Mouse (Mus musculus): ENCODE data around the gene Mink1. TPM values are rescaled to one million over a fixed set of nuclear protein-coding genes. Genes with fewer than 3 reads are reported as not detected.

The Mink1 gene
- polyA plus RNA-seq, 1 experiment from 2014 or later: 4.9 TPM

DNA sequence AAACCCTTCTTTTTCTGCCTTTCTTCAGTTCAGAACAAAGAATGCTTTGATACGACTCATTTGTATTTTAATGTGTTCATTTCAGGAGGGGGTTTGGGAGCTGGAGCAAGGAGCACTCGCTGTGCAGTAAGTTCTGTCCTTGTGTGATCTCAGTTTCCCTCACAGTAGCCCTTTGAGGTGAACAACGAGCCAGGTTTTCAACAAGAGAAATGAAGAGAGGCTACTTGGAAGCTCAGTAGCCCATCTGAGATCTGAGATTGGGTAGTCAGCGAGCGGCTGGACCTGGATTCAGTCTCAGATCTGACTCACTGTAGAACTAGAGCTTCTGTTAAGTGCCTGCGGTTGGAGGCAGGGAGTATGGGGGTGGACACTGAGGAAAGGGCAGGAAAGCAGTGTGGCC, 11.2 kb downstream of the Mink1 start:
- Histone ChIP-seq H3K4me1 (replicated peaks) (peaks cover 56% of the 10 kb centered on the region), H3K4me3 (replicated peaks) (no peak overlapping the region), H3K27ac (replicated peaks) (no peak overlapping the region), H3K9ac (no peak overlapping the region), H3K36me3 (replicated peaks) (no peaks in the 10 kb centered on the region), H3K27me3 (no peaks in the 10 kb centered on the region), H3K4me2 (no peak overlapping the region), H3K9me3 (replicated peaks) (no peaks in the 10 kb centered on the region)
- WGBS (ENCODE audit: insufficient replicate concordance): 71% methylated on average over 6 of the region's 6 CpGs
- ATAC-seq (ENCODE audit: insufficient read depth): no peak

DNA sequence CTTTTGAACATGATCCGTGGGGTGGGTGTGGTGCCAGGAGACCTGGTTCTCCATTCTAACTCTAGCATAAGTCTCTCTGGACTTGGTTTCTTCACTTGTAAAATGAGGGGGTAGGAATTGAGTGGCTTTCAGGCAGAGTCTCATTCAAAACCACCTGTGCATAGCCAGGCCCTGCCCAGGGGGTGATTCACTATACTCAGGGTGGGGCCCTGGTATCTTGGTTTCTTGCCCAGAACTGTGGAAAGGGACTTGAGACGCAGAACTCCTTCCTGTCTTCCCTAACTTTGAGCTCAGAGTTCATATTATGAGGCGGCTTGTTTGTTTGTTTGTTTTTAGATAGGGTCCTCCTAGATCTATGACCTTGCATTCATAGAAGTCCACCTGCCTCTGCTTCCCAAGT, 14.5 kb downstream of the Mink1 start:
- no peaks in the 10 kb centered on the region for H3K36me3 ChIP-seq (replicated peaks)
- H3K4me1 ChIP-seq (replicated peaks): peaks cover 47% of the 10 kb centered on the region
- no peaks in the 10 kb centered on the region for H3K9me3 ChIP-seq (replicated peaks)
- no peak overlapping the region for H3K4me3 ChIP-seq (replicated peaks)
- no peak for ATAC-seq (ENCODE audit: insufficient read depth)
- H3K9ac ChIP-seq: no peak overlapping the region
- H3K27ac ChIP-seq (replicated peaks): no peak overlapping the region
- H3K4me2 ChIP-seq: no peak overlapping the region
- WGBS (ENCODE audit: insufficient replicate concordance): 64% methylated on average over 3 of the region's 3 CpGs
- no peaks in the 10 kb centered on the region for H3K27me3 ChIP-seq

DNA sequence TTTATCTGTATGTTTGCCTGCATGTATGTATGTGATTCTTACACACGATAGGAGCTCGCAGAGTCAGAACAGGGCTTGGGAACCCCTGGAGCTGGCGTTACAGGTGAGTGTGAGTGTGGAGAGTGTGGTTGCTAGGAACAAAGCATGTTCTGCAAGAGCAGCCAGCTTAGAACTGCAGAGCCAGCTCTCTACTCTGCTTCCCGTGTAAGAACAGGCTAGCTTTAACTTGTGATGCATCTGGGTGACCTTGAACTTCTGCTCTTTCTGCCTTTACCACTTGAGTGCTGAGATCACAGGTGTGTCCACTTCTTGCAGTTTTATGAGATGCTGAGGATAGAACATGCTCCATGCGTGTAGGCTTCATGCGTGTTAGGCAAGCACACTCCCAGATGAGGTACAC, 16.3 kb downstream of the Mink1 start:
- no peak overlapping the region for H3K4me2 ChIP-seq
- peaks cover 51% of the 10 kb centered on the region for H3K4me1 ChIP-seq (replicated peaks)
- H3K36me3 ChIP-seq (replicated peaks): no peaks in the 10 kb centered on the region
- no peak overlapping the region for H3K4me3 ChIP-seq (replicated peaks)
- ATAC-seq (ENCODE audit: insufficient read depth): no peak
- H3K9ac ChIP-seq: no peak overlapping the region
- 69% methylated on average over 6 of the region's 6 CpGs for WGBS (ENCODE audit: insufficient replicate concordance)
- H3K27ac ChIP-seq (replicated peaks): no peak overlapping the region
- H3K9me3 ChIP-seq (replicated peaks): no peaks in the 10 kb centered on the region
- no peaks in the 10 kb centered on the region for H3K27me3 ChIP-seq

DNA sequence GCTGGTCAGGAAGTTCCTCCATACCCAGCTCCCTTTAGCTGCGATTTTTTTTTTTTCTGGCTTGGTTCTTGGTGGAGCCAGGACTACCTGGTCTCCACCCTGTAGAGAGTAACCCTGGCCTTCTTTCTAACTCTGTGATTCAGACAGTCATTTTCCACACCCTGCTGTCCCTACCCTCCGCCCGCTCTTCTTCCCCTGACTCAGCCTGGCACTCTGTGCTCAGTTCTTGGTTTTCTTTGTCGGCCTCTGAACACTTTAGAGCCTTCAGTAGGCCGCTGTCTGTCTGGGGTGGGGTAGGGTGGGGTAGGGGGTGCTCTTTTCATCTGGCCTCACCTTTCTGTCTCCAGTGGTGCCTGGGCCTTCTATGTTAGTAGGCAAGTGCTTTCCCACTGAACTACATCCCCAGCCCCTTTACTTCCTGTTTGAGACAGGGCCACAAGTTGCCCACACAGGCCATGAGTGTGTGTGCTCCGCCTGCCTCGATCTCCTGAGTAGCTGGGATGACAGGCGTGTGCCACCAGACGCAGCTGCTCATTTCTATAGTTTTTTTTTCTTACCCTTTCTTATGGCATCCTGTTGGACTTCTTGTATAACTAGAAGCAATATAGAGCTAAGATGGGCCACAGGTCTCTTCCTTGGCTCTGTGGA, 17.2 kb downstream of the Mink1 start:
- no peaks in the 10 kb centered on the region for H3K27me3 ChIP-seq
- H3K9ac ChIP-seq: no peak overlapping the region
- WGBS (ENCODE audit: insufficient replicate concordance): 55% methylated on average over 9 of the region's 9 CpGs
- H3K4me3 ChIP-seq (replicated peaks): no peak overlapping the region
- H3K27ac ChIP-seq (replicated peaks): no peak overlapping the region
- no peak overlapping the region for H3K4me2 ChIP-seq
- H3K36me3 ChIP-seq (replicated peaks): no peaks in the 10 kb centered on the region
- no peaks in the 10 kb centered on the region for H3K9me3 ChIP-seq (replicated peaks)
- peaks cover 54% of the 10 kb centered on the region for H3K4me1 ChIP-seq (replicated peaks)
- no peak for ATAC-seq (ENCODE audit: insufficient read depth)

DNA sequence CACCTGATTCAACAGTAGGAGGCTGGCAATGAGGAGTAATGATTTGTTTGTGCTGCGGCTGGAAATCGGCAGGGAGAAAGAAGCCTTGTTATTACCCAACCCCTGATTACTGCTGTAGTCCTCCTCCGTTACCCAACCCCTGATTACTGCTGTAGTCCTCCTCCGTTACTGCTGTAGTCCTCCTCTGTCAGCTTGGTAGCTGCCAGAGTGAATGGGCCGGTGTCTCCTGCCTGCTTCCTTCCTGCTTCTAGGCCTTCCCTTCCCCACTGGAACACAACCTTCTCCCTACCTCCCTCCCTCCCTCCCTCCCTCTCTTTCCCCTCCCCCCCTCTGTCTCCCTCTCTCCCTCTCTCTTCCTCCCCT, 17.7 kb downstream of the Mink1 start:
- H3K4me1 ChIP-seq (replicated peaks): peaks cover 56% of the 10 kb centered on the region
- ATAC-seq (ENCODE audit: insufficient read depth): no peak

DNA sequence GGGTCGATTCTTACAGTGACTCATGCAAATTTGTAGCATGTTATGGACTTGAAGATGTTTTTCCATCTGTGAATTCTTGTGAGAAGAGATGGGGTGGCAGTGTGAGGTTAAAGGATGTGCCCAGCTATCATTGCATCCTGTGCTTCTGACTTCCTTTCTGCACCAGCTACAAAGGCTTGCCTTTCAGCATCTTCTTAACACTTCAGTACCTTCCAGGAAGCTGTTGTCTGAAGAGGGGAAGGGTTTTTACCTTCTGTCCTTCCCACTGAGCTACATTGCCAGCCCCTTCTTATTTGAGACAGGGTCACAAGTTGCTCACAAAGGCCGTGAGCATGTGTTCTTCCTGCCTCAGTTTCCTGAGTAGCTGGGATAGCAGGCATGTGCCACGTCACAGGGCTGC, 18.2 kb downstream of the Mink1 start:
- Histone ChIP-seq H3K27ac (replicated peaks) (no peak overlapping the region), H3K4me1 (replicated peaks) (peaks cover 60% of the 10 kb centered on the region), H3K4me2 (no peak overlapping the region), H3K9ac (no peak overlapping the region), H3K36me3 (replicated peaks) (no peaks in the 10 kb centered on the region), H3K27me3 (no peaks in the 10 kb centered on the region), H3K4me3 (replicated peaks) (no peak overlapping the region), H3K9me3 (replicated peaks) (no peaks in the 10 kb centered on the region)
- ATAC-seq (ENCODE audit: insufficient read depth): no peak
- WGBS (ENCODE audit: insufficient replicate concordance): 47% methylated on average over 3 of the region's 3 CpGs

More for the DNA sequence above, 17.7 kb downstream of the Mink1 start:
- no peaks in the 10 kb centered on the region for H3K27me3 ChIP-seq
- H3K36me3 ChIP-seq (replicated peaks): no peaks in the 10 kb centered on the region
- H3K9ac ChIP-seq: no peak overlapping the region
- WGBS (ENCODE audit: insufficient replicate concordance): 39% methylated on average over 5 of the region's 5 CpGs
- H3K4me3 ChIP-seq (replicated peaks): no peak overlapping the region
- H3K4me2 ChIP-seq: no peak overlapping the region
- no peak overlapping the region for H3K27ac ChIP-seq (replicated peaks)
- no peaks in the 10 kb centered on the region for H3K9me3 ChIP-seq (replicated peaks)

DNA sequence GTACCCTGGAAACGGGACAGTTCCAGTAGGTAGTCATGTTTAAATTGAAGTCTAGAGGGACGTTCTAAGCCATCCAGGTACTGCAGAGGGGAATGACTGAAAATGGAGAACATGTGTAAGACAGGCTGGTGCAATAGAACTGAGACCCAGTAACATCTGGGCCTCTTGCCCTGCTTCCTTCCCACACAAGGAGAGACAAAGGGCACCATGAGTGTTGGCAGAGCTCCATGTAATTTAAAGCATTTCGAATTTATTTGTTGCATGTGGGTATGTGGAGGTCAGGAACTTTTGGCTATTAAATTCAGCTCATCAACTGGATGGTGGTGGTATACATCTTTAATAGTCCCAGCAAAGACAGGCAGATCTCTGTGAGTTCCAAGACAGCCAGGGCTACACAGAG, 19.5 kb downstream of the Mink1 start:
- no peak overlapping the region for H3K4me3 ChIP-seq (replicated peaks)
- H3K9me3 ChIP-seq (replicated peaks): no peaks in the 10 kb centered on the region
- H3K36me3 ChIP-seq (replicated peaks): no peaks in the 10 kb centered on the region
- no peak overlapping the region for H3K27ac ChIP-seq (replicated peaks)
- peaks cover 62% of the 10 kb centered on the region for H3K4me1 ChIP-seq (replicated peaks)
- 52% methylated on average over 3 of the region's 3 CpGs for WGBS (ENCODE audit: insufficient replicate concordance)
- H3K9ac ChIP-seq: no peak overlapping the region
- no peak for ATAC-seq (ENCODE audit: insufficient read depth)
- H3K4me2 ChIP-seq: no peak overlapping the region
- H3K27me3 ChIP-seq: no peaks in the 10 kb centered on the region

DNA sequence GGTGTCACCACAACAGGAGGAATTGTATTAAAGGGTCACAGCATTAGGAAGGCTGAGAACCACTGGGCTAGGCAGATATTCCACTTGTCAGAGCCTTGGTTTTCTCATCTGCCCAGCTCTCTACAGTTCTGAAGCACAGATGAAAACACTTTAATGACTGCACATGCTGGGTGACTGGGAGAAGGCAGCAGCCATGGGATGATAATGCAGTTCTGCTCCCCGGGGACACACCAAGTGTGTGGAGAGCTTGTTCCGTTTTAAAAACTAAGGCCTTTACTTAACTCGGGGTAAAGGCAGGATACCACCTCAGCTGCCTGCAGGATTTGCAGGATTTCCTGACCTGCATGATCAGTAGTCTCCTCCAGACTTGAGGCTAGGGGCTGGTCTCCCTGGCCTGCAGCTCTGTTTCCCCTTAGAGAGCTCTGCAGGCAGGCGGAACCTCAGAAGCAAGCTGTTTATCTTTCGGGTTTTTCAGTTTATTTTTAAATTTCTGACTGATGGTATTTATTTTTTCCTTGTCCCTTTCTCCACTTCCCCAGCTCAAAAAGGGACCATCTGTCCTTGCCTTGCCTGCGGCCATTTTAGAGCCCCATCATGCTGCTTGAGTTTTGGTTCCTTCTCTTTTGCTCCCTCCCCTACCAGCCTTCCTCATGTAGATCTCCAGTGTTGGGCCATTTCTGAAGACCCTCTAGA, 20.5 kb downstream of the Mink1 start:
- Histone ChIP-seq H3K36me3 (replicated peaks) (no peaks in the 10 kb centered on the region; the same call in 1 of the 2 replicates), H3K27me3 (no peaks in the 10 kb centered on the region), H3K27ac (replicated peaks) (peak overlapping the region; percentile 25; the same call in 1 of the 2 replicates), H3K4me1 (replicated peaks) (peaks cover 61% of the 10 kb centered on the region), H3K4me2 (no peak overlapping the region), H3K9ac (no peak overlapping the region), H3K4me3 (replicated peaks) (no peak overlapping the region), H3K9me3 (replicated peaks) (no peaks in the 10 kb centered on the region)
- no peak for ATAC-seq (ENCODE audit: insufficient read depth)
- WGBS (ENCODE audit: insufficient replicate concordance): 23% methylated on average over 6 of the region's 6 CpGs

DNA sequence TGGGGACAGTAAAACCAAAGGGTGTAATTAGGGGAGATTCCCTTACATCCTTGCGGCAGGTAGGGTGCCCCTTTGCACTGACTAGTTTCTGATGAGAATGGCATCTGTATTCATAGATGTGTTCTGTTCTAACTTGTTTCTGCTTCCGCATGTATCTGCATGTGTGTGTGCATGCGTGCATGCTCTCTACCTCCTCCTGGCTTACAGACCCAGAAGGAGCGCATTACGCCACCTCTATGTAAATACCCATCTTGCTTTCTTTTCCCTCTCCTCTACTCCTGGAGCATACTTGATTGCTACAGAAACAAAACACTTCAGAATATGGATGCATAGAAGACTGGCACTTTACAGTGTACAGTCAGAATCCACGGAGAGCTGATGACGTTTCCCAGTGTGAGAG, 21.1 kb downstream of the Mink1 start:
- ATAC-seq (ENCODE audit: insufficient read depth): no peak
- H3K36me3 ChIP-seq (replicated peaks): no peaks in the 10 kb centered on the region; the same call in 1 of the 2 replicates
- no peak overlapping the region for H3K27ac ChIP-seq (replicated peaks)
- no peaks in the 10 kb centered on the region for H3K9me3 ChIP-seq (replicated peaks)
- WGBS (ENCODE audit: insufficient replicate concordance): 83% methylated on average over 7 of the region's 7 CpGs
- no peak overlapping the region for H3K4me2 ChIP-seq
- no peak overlapping the region for H3K4me3 ChIP-seq (replicated peaks)
- peaks cover 65% of the 10 kb centered on the region for H3K4me1 ChIP-seq (replicated peaks)
- H3K9ac ChIP-seq: no peak overlapping the region
- H3K27me3 ChIP-seq: no peaks in the 10 kb centered on the region

DNA sequence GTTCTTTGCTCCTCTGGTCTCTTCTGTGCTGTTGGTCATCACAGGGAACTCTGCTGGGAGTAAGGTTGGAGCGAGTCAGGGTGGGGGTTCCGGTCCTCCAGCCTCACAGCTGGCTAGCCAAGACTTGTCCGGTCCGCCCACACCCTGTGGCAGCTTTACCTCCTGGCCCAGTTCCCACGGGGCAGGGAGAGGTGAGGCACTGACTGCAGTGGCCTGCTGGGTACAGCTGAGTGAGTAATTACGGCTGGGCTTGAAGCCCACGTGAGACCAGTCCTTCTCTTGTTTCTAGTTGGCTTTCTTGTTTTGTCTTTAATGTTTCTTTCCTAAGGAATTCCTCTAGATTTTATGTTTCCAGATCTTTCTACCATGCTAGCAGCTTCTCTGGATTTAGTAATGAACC, 22.8 kb downstream of the Mink1 start:
- H3K27ac ChIP-seq (replicated peaks): no peak overlapping the region
- H3K36me3 ChIP-seq (replicated peaks): no peaks in the 10 kb centered on the region; the same call in 1 of the 2 replicates
- H3K9me3 ChIP-seq (replicated peaks): no peaks in the 10 kb centered on the region
- H3K4me3 ChIP-seq (replicated peaks): no peak overlapping the region
- 68% methylated on average over 7 of the region's 7 CpGs for WGBS (ENCODE audit: insufficient replicate concordance)
- H3K4me1 ChIP-seq (replicated peaks): peaks cover 51% of the 10 kb centered on the region; the same call in 1 of the 2 replicates
- ATAC-seq (ENCODE audit: insufficient read depth): no peak
- H3K27me3 ChIP-seq: no peaks in the 10 kb centered on the region
- H3K9ac ChIP-seq: no peak overlapping the region
- no peak overlapping the region for H3K4me2 ChIP-seq

DNA sequence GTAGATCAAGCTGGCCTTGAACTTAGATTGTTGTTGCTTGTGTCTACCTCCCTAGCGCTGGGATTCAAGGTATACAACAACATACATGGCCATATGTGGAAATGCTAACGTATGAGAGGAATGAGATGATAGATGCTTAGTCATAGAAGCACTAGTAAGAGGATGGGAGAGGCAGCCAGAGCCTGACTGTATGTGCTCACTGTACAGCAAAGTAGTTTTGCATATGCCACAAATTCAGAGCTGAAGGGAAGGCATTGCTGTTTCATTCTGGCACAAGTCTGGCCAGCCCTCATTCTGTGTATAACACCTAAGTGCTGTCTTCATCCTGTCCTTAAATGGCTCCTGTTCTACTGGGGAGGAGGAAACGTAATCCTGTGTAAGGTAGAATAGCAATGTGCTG, 23.6 kb downstream of the Mink1 start:
- no peak overlapping the region for H3K4me3 ChIP-seq (replicated peaks)
- no peak for ATAC-seq (ENCODE audit: insufficient read depth)
- H3K27me3 ChIP-seq: no peaks in the 10 kb centered on the region
- no peak overlapping the region for H3K9ac ChIP-seq
- peaks cover 47% of the 10 kb centered on the region; the same call in 1 of the 2 replicates for H3K4me1 ChIP-seq (replicated peaks)
- WGBS (ENCODE audit: insufficient replicate concordance): 66% methylated on average over 3 of the region's 3 CpGs
- no peak overlapping the region for H3K27ac ChIP-seq (replicated peaks)
- H3K36me3 ChIP-seq (replicated peaks): no peaks in the 10 kb centered on the region; the same call in 1 of the 2 replicates
- H3K9me3 ChIP-seq (replicated peaks): no peaks in the 10 kb centered on the region
- H3K4me2 ChIP-seq: no peak overlapping the region
